11 mouse cellular contexts compared by ENCODE assay signal in genomic region chr16:10349876-10350275, GRCm38 (mm10). TPM values are rescaled to one million over a fixed set of nuclear protein-coding genes. Genes with fewer than 3 reads are reported as not detected.
DNase-seq lines count a peak whose midpoint lies in the region; ATAC-seq and TF ChIP-seq lines count a peak whose summit lies in the region.
"Had no signal": no experiment of that assay in that cellular context is flagged by ENCODE, and none has a peak within 500 bp of the region (broad histone marks: within the 10 kb centered on the region; RNA-seq: fewer than 3 reads in every experiment).

No protein-coding gene starts in this region.

- WGBS in heart, embryonic 10.5 days, result 68% methylated on average over 10 of the region's 10 CpGs
- 54% methylated on average over 8 of the region's 10 CpGs for WGBS in intestine, embryonic 16.5 days

- peak overlapping the region; percentile 42; the same call in 1 of the 2 replicates for H3K27ac ChIP-seq in heart, embryonic 10.5 days
- H3K27ac ChIP-seq in intestine, embryonic 16.5 days (ENCODE audit: low read length), result peak overlapping the region; percentile 50

- H3K36me3 ChIP-seq in heart, embryonic 10.5 days, result no peaks in the 10 kb centered on the region
- no peaks in the 10 kb centered on the region for H3K36me3 ChIP-seq in intestine, embryonic 16.5 days (ENCODE audit: control insufficient read depth, insufficient read depth, low read length)

- no peaks in the 10 kb centered on the region for H3K9me3 ChIP-seq in heart, embryonic 10.5 days
- H3K9me3 ChIP-seq in intestine, embryonic 16.5 days (ENCODE audit: control insufficient read depth, low read length), result no peaks in the 10 kb centered on the region

- H3K4me3 ChIP-seq in heart, embryonic 10.5 days, result no peak overlapping the region
- H3K4me3 ChIP-seq in intestine, embryonic 16.5 days (ENCODE audit: low read length), result no peak overlapping the region

- no peak overlapping the region for H3K4me2 ChIP-seq in intestine, embryonic 16.5 days (ENCODE audit: low read depth, low read length)
- H3K4me2 ChIP-seq: midbrain, embryonic 11.5 days had no signal

- peaks cover 25% of the 10 kb centered on the region for H3K4me1 ChIP-seq in heart, embryonic 10.5 days
- peaks cover 8% of the 10 kb centered on the region for H3K4me1 ChIP-seq in intestine, embryonic 16.5 days (ENCODE audit: control insufficient read depth, insufficient read depth, low read length)

- no peak for DNase-seq in heart, embryonic 10.5 days (ENCODE audit: low spot score)
- no peak for DNase-seq in heart, adult 8-10 months (ENCODE audit: low spot score)
- DNase-seq in brain, embryonic 14.5 days (ENCODE audit: low read depth), result peak; percentile 51
- peak; percentile 86 for DNase-seq in lung, postnatal 25 days (ENCODE audit: low spot score)
- DNase-seq in spleen, adult 12 weeks (ENCODE audit: low spot score), result no peak
- DNase-seq in cerebellum, postnatal 36 days, result no peak
- DNase-seq in right cerebral cortex, postnatal 14 days, result no peak
- DNase-seq: cerebellum, adult 18-20 months had no signal

- ATAC-seq in intestine, embryonic 16.5 days, result peak; percentile 88
- ATAC-seq: CD4-positive, CD25-positive, alpha-beta regulatory T cell, adult 4 months had no signal

- no peaks in the 10 kb centered on the region for H3K27me3 ChIP-seq in heart, embryonic 10.5 days (ENCODE audit: insufficient read depth, poor library complexity, severe bottlenecking)
- H3K27me3 ChIP-seq in intestine, embryonic 16.5 days (replicated peaks; ENCODE audit: control insufficient read depth, insufficient read depth, low read length), result no peaks in the 10 kb centered on the region

- no peak for TF ChIP-seq POLR2A in brain, embryonic 14.5 days (IDR thresholded peaks at IDR 0.05; ENCODE audit: borderline replicate concordance, extremely low read depth, insufficient read depth, insufficient read length, poor library complexity, severe bottlenecking)

- H3K9ac ChIP-seq in intestine, embryonic 16.5 days (ENCODE audit: low read depth, low read length), result no peak overlapping the region

- no peak for TF ChIP-seq CTCF in brain, embryonic 14.5 days (IDR thresholded peaks at IDR 0.05; ENCODE audit: borderline replicate concordance, extremely low read depth, insufficient read depth, insufficient read length)

RNA-seq across cellular contexts. Expression of gene Emp2, which starts 36.1 kb away (rescaled TPM):
- 22.3 and 25.5 TPM in 2 replicates for polyA plus RNA-seq in heart, embryonic 10.5 days (2016; fragmentation: Nextera tagmentation; extraction: Ambion mirVana)
- 10 to 100 TPM; 32.6 to 40.9 (median 37.7) TPM for total RNA-seq in heart, adult 8-10 months (2022)
- 6.8 and 9.9 TPM in 2 replicates for polyA plus RNA-seq in brain, embryonic 14.5 days (2012; rRNA removed)
- polyA plus RNA-seq in intestine, embryonic 16.5 days (2015; fragmentation: Nextera tagmentation; extraction: Ambion mirVana), result 18.5 and 19.3 TPM in 2 replicates
- polyA plus RNA-seq: CD4-positive, CD25-positive, alpha-beta regulatory T cell, adult 4 months had no signal

RNA-seq across cellular contexts. Expression of gene Tekt5, which starts 45.4 kb away (rescaled TPM):
- polyA plus RNA-seq in heart, embryonic 10.5 days (2016; fragmentation: Nextera tagmentation; extraction: Ambion mirVana), result 0.11 and 0.23 TPM in 2 replicates
- total RNA-seq in heart, adult 8-10 months (2022), result under 1 TPM in 1 of 4 experiments, not detected in 3; 0.22 TPM
- polyA plus RNA-seq in brain, embryonic 14.5 days (2012; rRNA removed), result 3.8 and 6.5 TPM in 2 replicates
- 0.27 and 0.35 TPM in 2 replicates for polyA plus RNA-seq in intestine, embryonic 16.5 days (2015; fragmentation: Nextera tagmentation; extraction: Ambion mirVana)
- polyA plus RNA-seq: CD4-positive, CD25-positive, alpha-beta regulatory T cell, adult 4 months had no signal

Comparison
In these comparisons a context has a peak if more than half of its experiments do, and no peak if none do; other contexts are left out.
1. DNase-seq: peak in brain, embryonic 14.5 days (single experiment) and lung, postnatal 25 days (single experiment); none in heart, embryonic 10.5 days (single experiment), heart, adult 8-10 months (single experiment), spleen, adult 12 weeks (single experiment), cerebellum, postnatal 36 days (0 of 2) and right cerebral cortex, postnatal 14 days (single experiment).